Mouse (Mus musculus) CH12.LX (cell line): ENCODE results near the gene Ebf1.

Experiments used
- CHD1 ChIP-seq: IDR thresholded peaks from 2 replicates; pipeline ENCODE4 v1.6.1; 2012; ENCODE audit warnings: low read depth, low read length, improper control_type of control experiment, inconsistent platforms
- ETS1 ChIP-seq: conservative IDR thresholded peaks from 2 replicates; pipeline ENCODE4 v1.6.1; 2012; ENCODE audit warnings: low read depth, mild to moderate bottlenecking, inconsistent platforms, low read length, improper control_type of control experiment, moderate library complexity
- HCFC1 ChIP-seq: IDR thresholded peaks from 2 replicates; pipeline ENCODE4 v1.6.1; 2012; ENCODE audit warnings: low read depth, mild to moderate bottlenecking, inconsistent platforms, low read length, improper control_type of control experiment
- MEF2A ChIP-seq: IDR thresholded peaks from 2 replicates; pipeline ENCODE4 v1.6.1; 2014; ENCODE audit warnings: low read depth, mild to moderate bottlenecking, inconsistent platforms, low read length, improper control_type of control experiment, borderline replicate concordance
- POLR2A ChIP-seq: IDR thresholded peaks from 2 replicates; pipeline ENCODE4 v1.6.1; 2011; ENCODE audit warnings: low read depth, mild to moderate bottlenecking, improper control_type of control experiment, low read length
- ZC3H11A ChIP-seq: IDR thresholded peaks from 2 replicates; pipeline ENCODE4 v1.6.1; 2012; ENCODE audit warnings: low read depth, mild to moderate bottlenecking, inconsistent platforms, low read length, improper control_type of control experiment

GRCm38 (mm10) chr11:44811007-44811406 lies 193.9 kb downstream of the Ebf1 start:
- TF ChIP-seq CHD1 (no peak), ZC3H11A (no peak), HCFC1 (no peak), ETS1 (no peak), POLR2A (no peak), MEF2A (no peak)
